Mouse (Mus musculus) heart, postnatal 25 days (tissue): Measurements from ENCODE around the gene Mtor. TPM values are rescaled to one million over a fixed set of nuclear protein-coding genes. Genes with fewer than 3 reads are reported as not detected.

Experiments used
- DNase-seq: peaks from one replicate; pipeline ENCODE4 v3.0.0; 2022; ENCODE audit warnings: low spot score
- intact Hi-C: fragments of 180-260 bp; cut with DNase I; formaldehyde crosslinking; loops from one replicate; pipeline ENCODE4 v1.15.1; 2025
- total RNA-seq, 2 experiments: library from RNA; stranded (reverse); gene quantifications; 2 replicates each; pipeline ENCODE4 v1.2.3; 2021

The Mtor gene
- 10 to 100 TPM; 45.3 to 46.0 TPM for total RNA-seq

DNA sequence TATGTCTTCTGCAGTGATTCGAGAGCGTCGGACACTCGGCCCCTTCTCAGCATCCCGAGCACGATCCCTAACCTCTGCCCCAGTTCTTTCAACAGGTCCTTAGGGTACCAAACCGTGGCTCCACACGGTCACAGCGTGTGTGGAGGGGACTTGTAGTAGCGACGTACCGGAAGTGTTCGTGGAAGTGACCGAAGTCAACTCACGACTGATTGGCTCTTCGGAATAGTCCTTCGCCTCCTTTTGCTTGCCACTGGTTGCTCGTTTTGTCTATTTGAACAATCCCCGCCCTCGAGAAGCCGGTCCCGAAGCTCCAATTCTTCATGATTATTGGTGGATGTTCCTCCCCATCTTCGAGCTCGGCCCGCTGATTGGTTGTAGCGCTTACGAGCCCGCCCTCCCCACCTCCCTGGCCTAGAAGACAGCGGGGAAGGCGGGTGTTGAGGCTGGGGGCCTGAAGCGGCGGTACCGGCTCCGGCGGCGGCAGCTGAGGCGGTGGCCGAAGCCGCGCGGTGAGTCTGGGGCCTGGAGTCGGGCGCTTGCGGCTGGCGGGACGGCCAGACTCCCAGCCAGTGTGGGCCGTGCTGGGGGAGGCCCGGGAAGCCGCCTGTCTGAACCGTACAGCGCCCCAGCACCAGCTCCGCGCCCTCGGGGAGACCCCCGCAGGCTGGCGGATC, at the start of gene Mtor:
Mtor (plus strand) TSS at position 433 of the 674 bp plus-strand sequence.
- peak; percentile 94 for DNase-seq
- intact Hi-C loops: no loop called here

DNA sequence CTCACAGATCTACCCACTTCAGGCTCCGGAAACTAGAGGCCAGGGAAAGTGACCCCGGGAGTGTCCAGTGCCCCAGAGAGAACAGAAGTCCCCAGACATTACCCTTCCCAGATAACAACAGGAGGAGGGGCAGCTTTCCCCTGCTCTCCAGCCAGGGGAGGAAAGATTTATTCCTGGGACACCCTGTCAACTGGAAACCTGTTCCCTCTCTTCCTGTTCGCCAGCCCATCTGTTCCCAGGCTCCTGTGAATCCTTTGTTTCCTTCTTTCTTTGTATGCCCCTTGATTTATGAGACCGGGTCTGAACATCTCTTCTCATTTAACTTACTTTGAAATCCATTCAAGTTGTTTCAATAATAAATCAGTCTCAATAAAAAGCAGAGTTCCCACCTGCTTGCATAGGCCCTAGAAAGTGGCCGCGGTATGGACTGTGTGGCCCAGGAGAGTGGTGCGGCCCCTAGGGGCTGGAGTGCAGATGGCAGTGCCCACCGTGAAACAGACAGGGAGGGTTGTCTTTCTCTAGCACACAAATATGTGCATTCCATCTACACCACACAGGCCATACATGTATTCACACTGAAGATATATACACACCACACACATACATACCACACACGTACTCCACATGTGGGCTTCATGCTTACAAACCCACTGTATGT, 48.8 kb upstream of the Mtor start:
- intact Hi-C loops: no loop called here
- DNase-seq: no peak

DNA sequence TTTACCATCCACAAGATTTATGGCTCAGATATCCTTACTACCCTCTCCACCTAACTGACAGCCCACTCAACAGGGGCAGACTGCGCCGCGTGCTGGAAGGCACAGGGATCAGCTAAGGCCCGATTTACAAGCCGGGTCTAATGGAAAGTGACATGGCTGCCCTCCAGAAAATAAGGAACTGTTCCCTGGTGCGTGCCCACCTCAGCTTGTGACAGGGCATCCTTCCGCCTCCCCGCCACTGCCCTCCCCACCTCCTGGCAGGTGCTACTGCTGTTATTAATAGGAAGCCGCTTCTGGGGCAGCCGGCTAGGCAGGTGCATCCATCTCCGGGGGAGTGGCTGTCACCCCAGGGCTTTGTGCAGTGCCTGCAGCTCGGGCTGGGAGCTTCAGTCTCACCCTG, 45.0 kb upstream of the Mtor start:
- DNase-seq: no peak
- intact Hi-C loops: no loop called here

DNA sequence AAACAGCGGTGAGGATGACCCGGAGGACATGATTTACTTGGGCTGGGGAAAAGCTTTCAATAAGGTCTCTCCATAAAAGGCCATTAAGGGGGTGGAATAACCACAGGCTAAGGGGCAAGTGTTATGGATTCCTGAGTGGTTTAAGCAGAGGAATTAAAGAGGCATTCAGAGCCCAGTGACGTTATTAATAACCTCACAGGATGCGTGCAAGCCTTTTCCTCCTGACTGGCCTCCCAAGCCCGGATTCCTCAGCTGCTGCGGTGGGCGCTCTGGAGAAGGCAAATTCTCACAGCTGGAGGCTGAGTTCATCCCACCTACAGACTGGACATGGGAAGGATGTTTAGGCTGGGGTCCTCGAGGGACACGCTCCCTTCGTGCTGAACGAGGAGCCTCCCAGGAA, 43.7 kb upstream of the Mtor start:
- intact Hi-C loops: no loop called here
- no peak for DNase-seq

DNA sequence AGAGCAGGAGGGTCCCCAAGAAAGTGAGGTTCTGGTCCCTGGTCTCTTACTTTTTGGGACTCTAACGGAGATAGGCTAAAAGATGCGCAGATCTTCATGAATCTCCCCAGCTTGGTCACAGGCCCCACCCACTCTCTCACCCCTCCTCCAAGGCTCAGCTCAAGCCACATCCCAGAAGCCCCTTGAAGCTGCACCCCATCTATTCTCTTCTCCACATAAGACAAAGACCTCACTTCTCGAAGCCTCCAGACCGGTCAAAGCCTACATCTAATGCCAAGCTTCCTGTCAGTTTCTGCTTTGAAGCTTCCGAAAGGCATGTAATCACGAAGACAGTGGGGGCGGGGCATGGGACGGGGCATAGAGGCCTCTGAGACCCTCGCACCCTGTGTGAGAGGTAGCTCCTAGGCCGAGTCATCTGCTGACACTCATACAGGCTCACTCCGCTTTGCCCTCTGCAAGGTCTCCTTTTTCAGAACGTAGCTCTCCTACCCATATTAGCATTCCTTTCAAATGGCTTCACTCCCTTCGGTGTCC, 43.1 kb upstream of the Mtor start:
- no peak for DNase-seq
- intact Hi-C loops: no loop called here

DNA sequence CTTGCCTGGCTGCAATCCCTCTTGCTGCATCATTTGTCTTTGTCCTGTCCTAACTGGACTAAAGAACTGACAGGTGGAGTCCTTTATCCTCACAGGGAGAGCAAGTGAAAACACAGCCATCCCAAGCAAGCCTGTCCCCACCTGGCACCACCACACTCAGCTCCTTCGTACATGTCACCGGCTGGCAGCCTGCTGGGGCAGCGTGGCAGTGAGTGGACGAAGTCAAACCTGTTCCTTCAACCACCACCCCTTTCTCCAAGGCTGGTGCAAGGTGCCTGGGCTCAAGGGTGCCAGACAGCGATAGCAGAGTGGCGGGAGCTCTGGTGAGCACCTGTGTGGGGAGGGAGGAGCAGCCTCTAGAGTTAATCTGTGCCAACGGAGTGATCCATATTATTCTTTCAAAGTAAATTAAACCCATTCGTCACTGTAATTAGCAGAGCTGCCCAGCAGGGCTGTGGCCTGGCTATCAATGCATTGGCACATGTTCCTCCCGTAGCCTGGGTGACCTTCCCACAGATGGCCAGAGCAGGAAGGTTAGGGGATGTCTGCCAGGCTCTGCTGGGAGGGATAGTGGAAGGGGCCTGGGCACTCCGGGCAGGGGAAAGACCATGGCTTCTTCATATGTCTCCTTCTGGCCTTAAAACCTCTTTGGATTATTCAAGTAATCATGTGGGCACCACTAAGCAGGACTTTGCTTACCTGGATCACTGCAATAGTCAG, 40.0 kb upstream of the Mtor start:
- no peak for DNase-seq

DNA sequence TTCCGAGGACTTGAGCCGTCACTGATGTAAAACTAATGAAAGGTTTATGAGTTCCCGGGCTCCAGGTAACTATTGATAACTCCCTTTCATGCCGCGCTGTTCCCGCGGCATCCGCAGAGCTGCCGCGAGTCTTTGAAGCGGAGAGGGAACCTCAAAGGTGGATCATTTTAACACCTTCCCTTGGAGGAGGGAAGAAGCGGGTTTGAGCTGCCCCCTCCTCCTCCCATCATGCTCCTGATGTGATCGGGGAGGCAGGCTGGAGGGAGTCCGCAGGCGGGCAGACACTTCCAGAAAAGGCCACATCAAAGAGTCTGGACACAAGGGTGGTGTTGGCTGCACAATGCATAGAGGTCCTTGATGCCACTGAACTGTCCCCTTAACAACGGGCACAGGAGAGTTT, 32.8 kb upstream of the Mtor start:
- intact Hi-C loops: no loop called here
- no peak for DNase-seq

More for the DNA sequence above, 40.0 kb upstream of the Mtor start:
- intact Hi-C loops: no loop called here

DNA sequence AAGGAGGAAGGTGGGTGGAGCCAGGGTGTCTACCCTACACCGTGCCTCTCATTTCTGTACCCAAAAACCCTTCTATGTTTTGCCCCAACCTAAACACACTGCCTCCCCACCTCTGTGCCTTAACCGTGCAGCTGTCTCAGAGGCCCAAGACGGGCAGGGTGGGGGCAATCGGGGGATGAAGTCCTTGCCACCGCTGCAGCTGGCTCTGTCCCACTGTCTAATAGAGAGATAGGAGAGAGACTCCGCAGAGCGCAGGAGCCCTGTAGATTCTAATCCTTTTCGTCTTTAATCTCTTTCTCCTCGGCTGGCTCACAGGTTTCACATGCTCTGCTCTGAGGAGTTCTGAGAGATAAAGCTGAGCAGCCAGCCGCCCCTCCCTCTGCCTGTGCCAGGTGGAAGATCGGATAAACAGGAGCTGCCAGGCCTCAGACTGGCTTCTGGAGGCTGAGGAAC, 31.3 kb upstream of the Mtor start:
- intact Hi-C loops: no loop called here
- DNase-seq: no peak

- intact Hi-C loops: no loop called here
- DNase-seq: no peak
Measured at GRCm38 (mm10) chr4:148417559-148417958, 30.9 kb upstream of the Mtor start.

GRCm38 (mm10) chr4:148426950-148427850, 21.2 kb upstream of the Mtor start:
- DNase-seq: no peak
- intact Hi-C loops: no loop called here

- DNase-seq: no peak
- intact Hi-C loops: no loop called here
Measured at GRCm38 (mm10) chr4:148428544-148428943, 19.9 kb upstream of the Mtor start.

- DNase-seq: no peak
- intact Hi-C loops: loop anchor here (1.0 kb wide), 1 partner anchor 258 kb away; no protein-coding TSS in a partner anchor
Measured at GRCm38 (mm10) chr4:148429121-148429520, 19.3 kb upstream of the Mtor start.

- intact Hi-C loops: loop anchor here (1.0 to 5.0 kb wide), 2 partner anchors 258 to 317 kb away; no protein-coding TSS in a partner anchor
- no peak for DNase-seq
Measured at GRCm38 (mm10) chr4:148429686-148430085, 18.7 kb upstream of the Mtor start.

GRCm38 (mm10) chr4:148430880-148431519, 17.4 kb upstream of the Mtor start:
- intact Hi-C loops: loop anchor here (5.0 kb wide), 1 partner anchor 319 kb away; no protein-coding TSS in a partner anchor
- DNase-seq: no peak

GRCm38 (mm10) chr4:148432488-148432887, 15.9 kb upstream of the Mtor start:
- DNase-seq: no peak
- intact Hi-C loops: loop anchor here (5.0 kb wide), 1 partner anchor 320 kb away; no protein-coding TSS in a partner anchor

GRCm38 (mm10) chr4:148433336-148433735, 15.1 kb upstream of the Mtor start:
- intact Hi-C loops: loop anchor here (5.0 kb wide), 1 partner anchor 321 kb away; no protein-coding TSS in a partner anchor
- DNase-seq: no peak

DNA sequence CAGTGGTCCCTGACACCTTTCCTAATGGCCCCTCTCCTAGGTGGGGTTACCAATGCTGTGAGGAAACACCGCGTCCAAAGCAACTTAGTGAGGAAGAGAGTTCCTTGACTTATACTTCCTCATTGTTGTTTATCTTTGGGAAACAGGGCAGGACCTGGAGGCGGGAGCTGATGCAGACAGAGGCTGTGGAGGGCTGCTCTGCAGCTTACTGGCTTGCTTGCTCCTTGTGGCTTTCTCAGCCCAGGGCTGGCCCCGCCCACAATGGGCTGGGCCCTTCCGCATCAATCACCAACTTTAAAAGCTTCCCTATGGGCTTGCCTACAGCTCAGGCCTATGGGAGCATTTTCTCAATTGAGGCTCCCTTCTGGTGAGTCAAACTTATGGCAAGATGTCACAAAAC, 14.6 kb upstream of the Mtor start:
- intact Hi-C loops: loop anchor here (5.0 kb wide), 1 partner anchor 322 kb away; no protein-coding TSS in a partner anchor
- DNase-seq: no peak

DNA sequence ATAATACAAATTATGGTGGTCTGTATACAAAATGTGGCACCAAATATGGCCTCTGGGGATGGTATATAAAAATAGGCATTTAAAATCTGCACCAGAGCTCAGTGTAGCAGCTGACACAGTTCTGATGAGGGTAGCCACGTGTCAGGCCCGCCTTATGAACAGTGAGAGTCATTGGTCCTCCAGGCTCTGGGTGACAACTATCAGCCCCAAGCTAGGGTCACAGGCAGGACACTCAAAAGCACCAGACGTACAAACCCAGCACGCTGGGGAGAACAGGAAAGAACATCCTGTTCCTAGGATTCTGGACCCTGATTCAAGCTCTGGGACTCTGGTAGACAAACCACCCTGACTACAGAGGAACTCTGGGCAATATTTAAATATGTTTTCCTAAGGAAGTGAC, 13.9 kb upstream of the Mtor start:
- DNase-seq: no peak
- intact Hi-C loops: loop anchor here (5.0 kb wide), 1 partner anchor 322 kb away; no protein-coding TSS in a partner anchor

GRCm38 (mm10) chr4:148435106-148435505, 13.3 kb upstream of the Mtor start:
- intact Hi-C loops: no loop called here

More at GRCm38 (mm10) chr4:148435106-148435505, 13.3 kb upstream of the Mtor start:
- DNase-seq: no peak
